Mouse (Mus musculus) C2C12 (cell line): Measurements from ENCODE around the gene Marcks.

ENCODE experiments used
- CEBPB ChIP-seq: IDR thresholded peaks from one replicate; pipeline ENCODE4 v1.6.1; 2011; ENCODE audit warnings: low read depth, mild to moderate bottlenecking, control low read depth, moderate library complexity
- CTCF ChIP-seq: IDR thresholded peaks from one replicate; pipeline ENCODE4 v1.5.1; 2011; ENCODE audit not compliant: control insufficient read depth, insufficient read depth, insufficient read length
- MYOG ChIP-seq: IDR thresholded peaks from one replicate; pipeline ENCODE4 v1.6.1; 2011; ENCODE audit not compliant: control insufficient read depth, insufficient read length; ENCODE audit errors: extremely low read depth
- USF1 ChIP-seq: IDR thresholded peaks from one replicate; pipeline ENCODE4 v1.6.1; 2011; ENCODE audit warnings: low read depth, mild to moderate bottlenecking, control low read depth, moderate library complexity

GRCm38 (mm10) chr10:37148016-37148415 is 9.3 kb upstream of the Marcks start:
- TF ChIP-seq CTCF (no peak), MYOG (no peak), USF1 (no peak), CEBPB (no peak)
